Mouse (Mus musculus) embryonic facial prominence, embryonic 12.5 days (tissue): ENCODE results near the gene Zfp367. TPM values are rescaled to one million over a fixed set of nuclear protein-coding genes. Genes with fewer than 3 reads are reported as not detected.

Experiments used
- ATAC-seq: fragments of 200-750 bp; cut with Nextera tagmentation; 2 replicates; pipeline ENCODE4 v1.8.0; 2017; ENCODE audit not compliant: insufficient number of reproducible peaks, insufficient read depth, low FRiP score, low TSS enrichment
- H3K27ac ChIP-seq: fragments of 300-500 bp; sonication (generic); 2 replicates; pipeline ENCODE4 v1.5.1; 2016; ENCODE audit warnings: mild to moderate bottlenecking
- H3K27me3 ChIP-seq: fragments of 300-500 bp; sonication (generic); 2 replicates; pipeline ENCODE4 v1.6.1; 2016; ENCODE audit warnings: mild to moderate bottlenecking, moderate library complexity
- H3K36me3 ChIP-seq: fragments of 300-500 bp; sonication (generic); 2 replicates; pipeline ENCODE4 v1.6.1; 2016; ENCODE audit warnings: mild to moderate bottlenecking
- H3K4me1 ChIP-seq: fragments of 300-500 bp; sonication (generic); 2 replicates; pipeline ENCODE4 v1.6.1; 2016
- H3K4me2 ChIP-seq: fragments of 300-500 bp; sonication (generic); replicated peaks from 2 replicates; pipeline ENCODE4 v1.6.1; 2016; ENCODE audit warnings: mild to moderate bottlenecking, moderate library complexity
- H3K4me3 ChIP-seq: fragments of 300-500 bp; sonication (generic); 2 replicates; pipeline ENCODE4 v1.5.1; 2016; ENCODE audit warnings: mild to moderate bottlenecking
- H3K9ac ChIP-seq: fragments of 300-500 bp; sonication (generic); 2 replicates; pipeline ENCODE4 v1.6.1; 2016; ENCODE audit warnings: mild to moderate bottlenecking, moderate library complexity
- H3K9me3 ChIP-seq: fragments of 300-500 bp; sonication (generic); 2 replicates; pipeline ENCODE4 v1.6.1; 2016; ENCODE audit warnings: mild to moderate bottlenecking, moderate library complexity
- WGBS: fragments of 180-500 bp; shearing (Covaris S2); methylation state at CpG from one replicate; pipeline ENCODE4 v1.1.7; 2016; 5-methylcytosine and 5-hydroxymethylcytosine counted together
- polyA plus RNA-seq: library from polyadenylated mRNA; unstranded; fragments of >200 nt; fragmentation: Nextera tagmentation; extraction: Ambion mirVana; gene quantifications from 2 replicates; pipeline ENCODE4 v1.2.1, GENCODE M21; 2016

Gene Zfp367
- polyA plus RNA-seq, 1 experiment from 2014 or later = 19.1 TPM

GRCm38 (mm10) chr13:64153751-64154267, 807 bp upstream of the Zfp367 start:
- H3K36me3 ChIP-seq = no peaks in the 10 kb centered on the region
- H3K4me3 ChIP-seq = peak overlapping the region; percentile 89
- peak overlapping the region; percentile 86 for H3K4me2 ChIP-seq
- H3K27ac ChIP-seq = peak overlapping the region; percentile 36
- ATAC-seq = peak; percentile 17
- H3K9me3 ChIP-seq = no peaks in the 10 kb centered on the region
- peak overlapping the region; percentile 39 for H3K9ac ChIP-seq
- H3K4me1 ChIP-seq = peaks cover 10% of the 10 kb centered on the region
- 2% methylated on average over 18 of the region's 18 CpGs for WGBS
- H3K27me3 ChIP-seq = no peaks in the 10 kb centered on the region

GRCm38 (mm10) chr13:64152671-64153082, 325 bp downstream of the Zfp367 start:
- Histone ChIP-seq H3K4me2 (peak overlapping the region; percentile 86), H3K27ac (peak overlapping the region; percentile 89), H3K27me3 (no peaks in the 10 kb centered on the region), H3K9me3 (no peaks in the 10 kb centered on the region), H3K4me3 (peak overlapping the region; percentile 89), H3K9ac (peak overlapping the region; percentile 79), H3K36me3 (no peaks in the 10 kb centered on the region), H3K4me1 (peaks cover 10% of the 10 kb centered on the region)
- WGBS = under 1% methylated on average over 55 of the region's 61 CpGs
- ATAC-seq = peak; percentile 16

- 1% methylated on average over 41 of the region's 42 CpGs for whole genome bisulfite sequencing
- H3K9ac ChIP-seq = peak overlapping the region; percentile 79
- peak overlapping the region; percentile 86 for H3K4me2 ChIP-seq
- peak overlapping the region; percentile 89 for H3K27ac ChIP-seq
- no peaks in the 10 kb centered on the region for H3K36me3 ChIP-seq
- peak overlapping the region; percentile 89 for H3K4me3 ChIP-seq
- no peaks in the 10 kb centered on the region for H3K9me3 ChIP-seq
- H3K27me3 ChIP-seq = no peaks in the 10 kb centered on the region
- H3K4me1 ChIP-seq = peaks cover 10% of the 10 kb centered on the region
- peak; percentile 24; the same call in 1 of the 2 replicates for ATAC-seq
These were observed 747 bp downstream of the Zfp367 start for GRCm38 (mm10) chr13:64152241-64152669.

GRCm38 (mm10) chr13:64150121-64150520, 2.9 kb downstream of the Zfp367 start:
- Histone ChIP-seq H3K27me3 (no peaks in the 10 kb centered on the region), H3K4me3 (no peak overlapping the region), H3K9ac (no peak overlapping the region), H3K9me3 (no peaks in the 10 kb centered on the region), H3K4me1 (peaks cover 10% of the 10 kb centered on the region), H3K36me3 (no peaks in the 10 kb centered on the region), H3K4me2 (no peak overlapping the region), H3K27ac (no peak overlapping the region)
- WGBS = 73% methylated on average over 5 of the region's 5 CpGs
- ATAC-seq = no peak

GRCm38 (mm10) chr13:64129616-64130375, 23.2 kb downstream of the Zfp367 start:
- Histone ChIP-seq H3K4me3 (peak overlapping the region; percentile 57), H3K27me3 (no peaks in the 10 kb centered on the region), H3K27ac (0 out of 2 replicates have a peak overlapping the region, but pooled peaks have one; percentile 5), H3K4me1 (peaks cover 6% of the 10 kb centered on the region), H3K4me2 (peak overlapping the region; percentile 83), H3K9me3 (no peaks in the 10 kb centered on the region), H3K9ac (peak overlapping the region; percentile 67), H3K36me3 (peaks cover 3% of the 10 kb centered on the region; the same call in 1 of the 2 replicates)
- ATAC-seq = 0 out of 2 replicates have a peak, but pooled peaks have one; percentile 54
- WGBS = 40% methylated on average over 15 of the region's 15 CpGs

GRCm38 (mm10) chr13:64128858-64129615, 24.0 kb downstream of the Zfp367 start, which contains the start of gene Slc35d2:
Slc35d2 (minus strand) TSS chr13:64129368.
- H3K36me3 ChIP-seq = peaks cover 3% of the 10 kb centered on the region; the same call in 1 of the 2 replicates
- H3K9ac ChIP-seq = peak within 1 kb of the TSS; percentile 67
- WGBS = 8% methylated on average over 43 of the region's 44 CpGs
- peak within 1 kb of the TSS; percentile 57 for H3K4me3 ChIP-seq
- 0 out of 2 replicates have a peak within 1 kb of the TSS, but pooled peaks have one; percentile 5 for H3K27ac ChIP-seq
- H3K4me1 ChIP-seq = peaks cover 6% of the 10 kb centered on the region
- peak within 1 kb of the TSS; percentile 83 for H3K4me2 ChIP-seq
- H3K9me3 ChIP-seq = no peaks in the 10 kb centered on the region
- ATAC-seq = peak; percentile 54; the same call in 1 of the 2 replicates
- H3K27me3 ChIP-seq = no peaks in the 10 kb centered on the region

GRCm38 (mm10) chr13:64126316-64126715, 26.7 kb downstream of the Zfp367 start:
- H3K4me2 ChIP-seq = no peak overlapping the region
- 45% methylated on average over 4 of the region's 4 CpGs for WGBS
- no peak overlapping the region for H3K9ac ChIP-seq
- H3K9me3 ChIP-seq = peaks cover 6% of the 10 kb centered on the region; the same call in 1 of the 2 replicates
- H3K27me3 ChIP-seq = no peaks in the 10 kb centered on the region
- peaks cover 6% of the 10 kb centered on the region for H3K4me1 ChIP-seq
- no peak for ATAC-seq
- no peak overlapping the region for H3K4me3 ChIP-seq
- no peaks in the 10 kb centered on the region for H3K36me3 ChIP-seq
- no peak overlapping the region for H3K27ac ChIP-seq

GRCm38 (mm10) chr13:64124886-64125285, 28.1 kb downstream of the Zfp367 start:
- WGBS = 89% methylated on average over 6 of the region's 6 CpGs
- Histone ChIP-seq H3K9ac (no peak overlapping the region), H3K4me1 (peaks cover 6% of the 10 kb centered on the region), H3K9me3 (peaks cover 6% of the 10 kb centered on the region; the same call in 1 of the 2 replicates), H3K36me3 (no peaks in the 10 kb centered on the region), H3K27me3 (no peaks in the 10 kb centered on the region), H3K4me3 (no peak overlapping the region), H3K4me2 (no peak overlapping the region), H3K27ac (no peak overlapping the region)
- no peak for ATAC-seq

- Histone ChIP-seq H3K4me2 (no peak overlapping the region), H3K4me1 (peaks cover 6% of the 10 kb centered on the region), H3K27ac (no peak overlapping the region), H3K9ac (no peak overlapping the region), H3K27me3 (no peaks in the 10 kb centered on the region), H3K4me3 (no peak overlapping the region), H3K9me3 (peaks cover 6% of the 10 kb centered on the region; the same call in 1 of the 2 replicates), H3K36me3 (no peaks in the 10 kb centered on the region)
- WGBS = 25% methylated on average over 6 of the region's 6 CpGs
- ATAC-seq = no peak
These were observed 29.4 kb downstream of the Zfp367 start for GRCm38 (mm10) chr13:64123491-64124188.

- peaks cover 6% of the 10 kb centered on the region; the same call in 1 of the 2 replicates for H3K9me3 ChIP-seq
- H3K27me3 ChIP-seq = no peaks in the 10 kb centered on the region
- no peak overlapping the region for H3K9ac ChIP-seq
- no peaks in the 10 kb centered on the region for H3K36me3 ChIP-seq
- ATAC-seq = no peak
- no peak overlapping the region for H3K27ac ChIP-seq
- H3K4me1 ChIP-seq = no peaks in the 10 kb centered on the region
- no peak overlapping the region for H3K4me2 ChIP-seq
- no peak overlapping the region for H3K4me3 ChIP-seq
- WGBS = 51% methylated on average over 4 of the region's 4 CpGs
These were observed 32.2 kb downstream of the Zfp367 start for GRCm38 (mm10) chr13:64120760-64121159.

- no peaks in the 10 kb centered on the region for H3K36me3 ChIP-seq
- no peak overlapping the region for H3K27ac ChIP-seq
- ATAC-seq = no peak
- no peak overlapping the region for H3K4me2 ChIP-seq
- no peak overlapping the region for H3K4me3 ChIP-seq
- no peaks in the 10 kb centered on the region for H3K9me3 ChIP-seq
- H3K9ac ChIP-seq = no peak overlapping the region
- no peaks in the 10 kb centered on the region for H3K27me3 ChIP-seq
- H3K4me1 ChIP-seq = no peaks in the 10 kb centered on the region
- 50% methylated on average over 2 of the region's 2 CpGs for WGBS
These were observed 35.6 kb downstream of the Zfp367 start for GRCm38 (mm10) chr13:64117442-64117841.
